Mouse (Mus musculus) heart, adult 11 months (tissue): Measurements from ENCODE around the gene Ecd.

ENCODE experiments used
- DNase-seq: peaks from one replicate; pipeline ENCODE4 v3.0.0; 2022

The Ecd gene

DNA sequence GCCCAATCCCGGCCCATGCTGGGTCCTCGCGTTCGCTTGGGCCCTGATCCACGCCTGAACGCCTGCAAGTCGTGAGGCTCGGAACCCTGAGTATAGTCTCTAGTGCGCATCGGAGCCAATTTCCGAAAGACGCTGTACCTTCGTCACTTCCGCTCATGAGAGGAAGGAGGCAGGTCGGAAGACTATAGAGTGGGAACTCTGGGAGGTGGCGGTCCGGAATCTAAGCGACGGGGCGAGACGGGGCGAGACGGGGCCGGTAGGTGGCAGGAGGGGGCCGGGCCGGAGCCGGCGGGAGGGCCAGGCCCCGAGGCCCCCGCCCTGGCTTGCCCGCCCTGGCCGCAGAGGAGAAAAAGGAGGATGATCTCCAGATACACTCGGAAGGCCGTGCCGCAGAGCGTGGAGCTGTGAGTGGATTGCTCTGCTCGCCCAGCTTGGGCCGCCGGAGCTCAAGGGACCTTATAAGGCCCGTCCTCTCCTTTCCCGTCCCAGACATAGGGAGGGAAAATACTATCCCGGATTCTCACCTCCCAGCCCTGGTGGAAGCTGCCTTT lies at the start of gene Ecd, which contains the start of gene Fam149b:
Ecd (minus strand) TSS at position 131 of the 551 bp plus-strand sequence.
Fam149b (plus strand) TSS at position 172 of the 551 bp plus-strand sequence.
- DNase-seq, result peak; percentile 99

DNA sequence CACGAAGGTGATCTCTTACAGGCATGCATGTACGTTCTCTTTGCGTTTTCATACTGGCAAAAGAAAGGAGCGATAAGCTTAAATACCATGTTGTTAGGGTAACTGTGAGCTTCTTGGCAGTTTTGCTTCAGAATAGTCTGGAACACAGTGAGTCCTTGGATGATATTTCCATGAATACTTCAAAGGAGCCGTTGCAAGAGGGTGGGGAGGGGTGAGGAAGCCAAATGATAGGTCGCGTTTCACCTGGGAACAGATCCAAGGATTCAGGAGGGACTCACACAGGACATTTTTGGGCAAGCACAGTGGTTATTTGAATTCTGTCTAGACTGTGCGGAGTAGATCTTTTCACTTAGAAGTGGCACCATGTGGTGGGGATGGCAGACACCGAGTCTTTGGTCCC lies 49.3 kb upstream of the Ecd start:
- no peak for DNase-seq

DNA sequence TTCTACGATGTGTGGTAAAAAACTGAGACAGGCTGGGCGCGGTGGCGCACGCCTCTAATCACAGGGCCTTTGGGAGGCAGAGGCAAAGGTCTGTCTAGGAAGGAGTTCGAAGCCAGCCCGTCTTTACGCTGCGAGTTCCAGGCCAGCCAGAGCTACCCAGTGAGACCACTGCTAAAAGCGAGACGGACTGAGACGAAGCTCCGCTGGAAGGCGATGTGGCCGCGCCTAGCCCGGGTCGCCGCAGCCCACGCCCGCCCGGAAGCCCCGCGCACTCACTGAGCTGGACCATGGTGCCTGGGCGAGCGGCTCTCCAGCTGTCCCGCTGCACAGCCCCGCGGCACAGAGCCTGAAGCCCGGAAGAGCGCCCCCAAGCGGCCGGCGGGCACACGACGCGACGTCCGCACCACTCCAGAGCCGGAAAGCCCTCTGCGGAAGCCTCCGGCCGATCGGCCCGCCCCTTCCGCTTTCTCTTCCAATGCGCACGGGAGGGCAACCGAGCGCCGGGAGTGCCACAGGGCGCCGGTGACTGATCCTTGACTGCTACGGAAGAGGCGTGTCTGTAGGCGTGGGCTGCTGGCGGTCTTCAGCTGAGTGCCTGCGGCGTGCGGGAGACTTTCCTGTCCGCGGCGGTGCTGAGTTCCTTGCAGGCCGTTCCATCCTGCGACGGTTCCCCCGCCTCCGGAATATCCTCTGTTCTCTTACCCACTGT lies 45.4 kb upstream of the Ecd start, which contains the start of gene Mrps16:
Mrps16 (minus strand) TSS at position 430 of the 709 bp plus-strand sequence.
- peak; percentile 100 for DNase-seq

- peak; percentile 91 for DNase-seq
These were observed 44.4 kb upstream of the Ecd start for GRCm38 (mm10) chr14:20392326-20392725.

DNA sequence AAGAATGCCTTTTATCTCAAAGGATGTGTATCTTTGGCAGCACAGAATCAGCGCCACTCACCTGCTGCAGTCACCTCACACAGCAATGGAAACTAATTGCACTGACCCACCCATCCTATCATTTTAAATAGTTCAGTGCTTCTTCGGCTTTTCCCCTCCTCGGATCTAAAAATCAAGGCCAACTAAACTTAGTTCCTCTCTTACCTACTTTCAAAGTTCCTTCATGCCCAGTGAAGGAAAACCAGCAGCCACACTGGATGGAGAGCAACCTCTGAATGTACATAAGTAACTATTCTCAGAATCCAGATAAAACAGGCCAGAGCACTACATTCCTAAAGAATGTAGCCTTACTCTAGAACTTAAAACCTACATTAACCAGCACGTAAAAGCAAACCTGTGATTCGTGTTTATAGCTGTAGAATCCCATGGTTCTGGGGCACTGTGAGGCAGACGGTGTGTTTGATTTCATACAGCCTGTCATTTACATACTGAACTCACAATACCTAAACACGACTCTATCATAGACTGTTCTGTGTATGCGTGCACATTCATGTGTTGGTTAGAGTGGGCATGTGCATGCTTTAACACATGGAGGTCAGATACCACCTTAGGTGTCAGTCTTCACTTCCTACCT lies 41.6 kb upstream of the Ecd start:
- no peak for DNase-seq

DNA sequence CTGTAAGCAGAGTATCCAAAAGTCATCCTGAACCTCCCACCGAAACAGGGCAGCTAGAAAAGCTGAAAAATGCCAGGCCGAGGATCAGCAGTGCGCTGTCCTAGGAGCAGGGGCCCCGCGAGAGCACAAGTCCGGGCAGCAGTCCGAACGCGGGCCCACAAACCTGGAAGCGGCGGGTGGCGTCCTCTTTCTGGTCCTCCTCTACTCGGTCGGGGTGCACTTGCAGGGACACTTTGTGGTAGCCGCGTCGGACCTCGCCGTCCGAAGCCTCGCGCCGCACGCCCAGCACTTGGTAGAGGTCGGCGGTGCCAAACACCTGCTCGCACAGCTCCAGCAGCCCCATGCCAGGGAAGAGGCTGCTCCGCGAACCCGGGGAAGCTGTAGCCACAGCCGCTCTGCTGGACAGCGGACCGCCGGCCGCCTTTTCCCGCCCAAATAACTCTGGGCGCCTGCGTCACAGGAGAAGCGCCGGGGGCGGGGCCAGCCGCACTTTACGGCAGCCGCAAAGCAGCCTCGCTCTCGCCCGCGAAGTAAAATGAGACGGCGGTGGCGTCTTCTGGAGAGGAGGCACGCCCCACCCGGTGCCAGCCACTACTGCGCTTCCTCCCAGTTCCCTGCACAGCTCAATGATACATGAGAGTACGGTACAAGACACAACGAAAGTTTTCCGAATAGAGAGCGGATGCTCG lies 40.7 kb upstream of the Ecd start, which contains the start of gene Dnajc9:
Dnajc9 (minus strand) TSS at position 470 of the 689 bp plus-strand sequence.
- peak; percentile 99 for DNase-seq

- DNase-seq, result no peak
These were observed 32.0 kb upstream of the Ecd start for GRCm38 (mm10) chr14:20379753-20380430.

DNA sequence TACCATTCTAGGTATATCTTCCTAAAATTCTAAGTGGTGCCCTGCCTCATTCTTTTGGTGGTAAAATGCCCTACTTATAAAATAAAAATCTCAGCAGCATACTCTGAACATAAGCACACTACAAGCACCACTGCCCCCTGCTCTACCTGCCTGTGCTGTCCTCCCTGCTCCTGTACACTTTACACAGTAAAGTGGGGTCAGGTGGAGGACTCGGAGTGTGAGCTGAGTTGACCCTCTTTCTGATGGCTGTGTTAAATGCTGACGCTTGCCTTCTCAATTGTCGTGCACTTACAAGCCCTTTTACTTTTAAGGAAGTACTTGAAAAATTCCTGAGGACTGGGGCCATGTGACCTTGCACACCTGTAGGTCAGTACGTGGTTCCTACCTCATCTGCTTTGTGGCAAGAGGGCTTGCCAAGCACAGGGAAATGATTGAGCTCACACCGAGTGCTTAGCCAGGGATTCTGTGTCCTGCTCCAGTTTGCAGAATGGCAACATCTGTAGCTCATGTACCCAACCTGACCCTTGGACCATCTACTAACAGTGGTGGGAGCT lies 31.2 kb upstream of the Ecd start:
- no peak for DNase-seq

DNA sequence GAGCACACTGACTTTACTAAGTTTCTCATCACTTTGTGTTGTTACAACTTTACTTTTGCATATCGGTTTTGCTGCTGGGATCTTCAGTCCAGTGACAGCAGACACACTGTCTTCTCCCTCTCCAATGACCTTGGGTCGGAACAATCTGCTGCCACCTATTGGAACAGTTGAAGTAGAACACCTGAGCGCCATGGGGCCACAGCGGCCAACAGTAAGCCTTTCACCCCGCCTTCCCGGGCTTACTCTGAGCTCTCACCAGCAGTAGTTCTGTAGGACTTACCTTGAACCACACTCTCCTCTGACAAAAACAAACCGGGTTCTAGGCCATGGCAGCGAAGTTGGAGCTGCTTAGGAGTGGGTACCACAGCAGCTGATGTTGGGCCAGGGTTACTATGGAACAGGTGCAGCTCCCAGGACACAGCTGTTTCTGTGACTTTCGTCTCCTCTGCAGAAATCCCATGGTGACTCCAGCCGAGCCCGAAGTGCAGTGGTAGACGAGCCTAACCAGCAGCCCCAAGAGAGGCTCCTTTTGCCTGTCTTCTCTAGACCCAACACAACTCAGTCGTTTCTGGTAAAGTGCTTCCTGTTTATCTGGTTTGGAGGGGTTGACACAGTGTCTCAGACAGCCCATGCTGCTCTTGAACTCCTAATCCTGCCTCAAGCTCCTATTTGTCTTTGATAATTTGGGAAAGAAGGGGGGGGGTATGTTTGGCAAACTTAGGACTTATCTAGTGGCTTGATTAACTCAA lies 30.6 kb upstream of the Ecd start:
- DNase-seq, result no peak

GRCm38 (mm10) chr14:20377112-20377521 lies 29.2 kb upstream of the Ecd start:
- DNase-seq, result no peak

GRCm38 (mm10) chr14:20371854-20372253 lies 23.9 kb upstream of the Ecd start:
- no peak for DNase-seq

DNA sequence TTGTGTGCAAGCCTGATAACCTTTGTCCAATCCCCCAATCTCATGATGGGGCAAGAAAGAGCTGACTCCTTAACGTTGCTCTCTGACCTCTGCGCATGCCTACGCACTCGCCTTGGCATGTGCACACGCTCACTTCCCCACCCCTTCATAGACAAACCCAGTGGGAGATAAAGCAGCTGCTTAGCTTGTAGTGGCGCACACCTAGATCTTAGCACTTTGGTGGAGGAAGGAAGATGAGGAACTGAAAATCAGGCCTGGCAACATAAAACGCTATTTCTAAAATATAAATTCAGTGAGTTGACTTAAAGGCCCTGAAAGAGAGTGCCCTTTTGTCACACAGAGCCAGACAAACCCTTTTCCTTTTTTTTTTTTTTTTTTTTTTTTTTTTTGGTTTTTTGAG lies 22.9 kb upstream of the Ecd start:
- DNase-seq, result no peak

- peak; percentile 29 for DNase-seq
These were observed 20.4 kb upstream of the Ecd start for GRCm38 (mm10) chr14:20368271-20368670.

GRCm38 (mm10) chr14:20363230-20363629 lies 15.3 kb upstream of the Ecd start:
- DNase-seq, result no peak

DNA sequence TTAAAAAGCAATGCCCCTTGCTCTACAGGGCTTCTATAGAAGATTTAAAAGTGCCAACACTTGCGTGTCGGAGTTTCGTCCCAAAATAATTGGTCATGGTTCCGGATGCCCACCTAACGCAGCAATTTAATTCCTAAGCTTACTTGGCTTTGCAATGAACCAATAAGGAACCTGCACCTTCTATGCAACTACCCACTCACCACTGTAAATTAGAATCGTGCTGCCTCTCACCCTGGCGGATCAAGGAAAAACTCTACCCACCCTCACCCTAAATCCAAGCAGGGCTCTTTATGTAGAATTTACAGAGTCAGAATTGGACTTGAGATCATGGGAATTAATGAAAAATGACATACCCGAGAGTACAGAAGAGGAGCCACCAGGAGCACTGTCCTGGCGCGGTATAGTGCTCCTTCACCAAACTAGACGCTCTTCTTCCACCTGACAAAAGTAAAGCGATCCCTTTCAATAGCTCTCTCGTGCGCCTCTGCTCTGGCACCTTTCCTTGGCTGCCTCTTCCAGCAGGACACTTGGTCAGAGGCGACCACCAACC lies 405 bp downstream of the Ecd start:
- no peak for DNase-seq

- peak; percentile 85 for DNase-seq
These were observed 2.0 kb downstream of the Ecd start for GRCm38 (mm10) chr14:20345885-20346284.

- DNase-seq, result no peak
These were observed 7.1 kb downstream of the Ecd start for GRCm38 (mm10) chr14:20340866-20341265.

GRCm38 (mm10) chr14:20340149-20340548 lies 7.8 kb downstream of the Ecd start:
- no peak for DNase-seq

DNA sequence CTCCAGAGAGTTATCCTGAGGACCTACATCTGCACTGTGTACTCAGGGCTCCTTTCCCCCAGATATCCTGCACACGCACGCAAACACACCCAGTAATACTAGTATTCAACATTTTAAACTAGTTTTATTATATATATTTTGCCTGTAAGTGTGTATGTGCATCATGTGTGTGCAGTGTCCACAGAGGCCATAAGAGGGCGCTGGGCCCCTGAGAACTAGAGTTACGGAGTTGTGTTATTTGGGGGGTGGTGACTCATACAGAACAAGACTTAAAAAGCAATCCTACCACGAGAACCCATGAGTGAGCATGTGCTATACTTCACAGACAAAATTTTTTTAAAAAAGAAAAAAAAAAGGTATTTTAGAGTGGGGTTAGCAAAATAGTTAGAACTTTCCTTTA lies 8.5 kb downstream of the Ecd start:
- DNase-seq, result no peak

DNA sequence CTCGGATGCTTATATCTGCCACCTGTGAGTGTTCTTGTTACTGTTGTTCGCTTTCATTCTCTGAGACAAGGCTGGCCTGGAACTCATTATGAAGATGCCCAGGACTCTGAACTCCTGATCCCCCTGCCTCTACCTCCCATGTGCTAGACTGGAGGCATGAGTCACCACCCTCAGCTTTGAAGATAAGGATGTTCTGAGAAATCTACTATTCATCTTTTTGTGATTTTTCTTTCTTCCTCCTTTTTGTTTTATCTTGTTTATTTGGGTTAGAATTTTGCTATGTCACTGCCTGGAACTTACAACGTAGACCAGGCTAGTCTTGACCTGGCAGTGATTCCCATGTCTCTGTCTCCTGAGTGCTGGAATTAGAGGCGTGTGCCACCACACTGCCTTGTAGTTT lies 16.6 kb downstream of the Ecd start:
- DNase-seq, result peak; percentile 29

DNA sequence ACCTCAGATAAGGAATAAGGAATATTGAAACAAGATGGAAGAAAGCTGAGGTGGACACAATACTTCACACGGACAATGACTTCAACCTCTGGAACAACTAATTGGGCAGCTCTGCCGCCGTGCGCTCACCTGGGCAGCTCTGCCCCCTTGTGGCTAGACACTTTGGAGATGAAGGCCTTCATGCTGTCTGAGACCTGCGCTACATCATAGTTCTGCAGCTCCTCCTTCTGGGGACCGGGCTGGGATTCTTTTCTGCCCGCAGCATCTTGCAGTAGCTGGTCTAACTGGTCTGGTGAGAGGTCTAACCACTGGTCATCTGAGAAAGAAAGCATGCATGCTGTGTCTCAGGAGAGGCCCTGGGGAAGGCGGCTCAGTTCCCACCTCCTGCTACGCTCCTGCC lies 19.4 kb downstream of the Ecd start:
- DNase-seq, result no peak
